Mouse (Mus musculus) heart, embryonic 14.5 days (tissue): ENCODE measurements at regions not wholly inside any gene's neighbourhood (a gene's known extent, or its start where the extent isn't known, plus 50 kb on each side); places are given as distances from the start of the nearest gene placed in this dataset.
A peak's percentile ranks its signal among the peaks of the same experiment; 100 is the strongest.

Experiments
- ATAC-seq: fragments of 200-750 bp; cut with Nextera tagmentation; 2 replicates; pipeline ENCODE4 v1.8.0; 2017; ENCODE audit warnings: low read depth, moderate TSS enrichment; ENCODE audit not compliant: insufficient number of reproducible peaks, insufficient read depth, low FRiP score
- H3K27ac ChIP-seq, 2 experiments: fragments of 200-500 bp in 1 of 2; fragments of 300-500 bp in 1 of 2; sonication (generic) in 1 of 2; replicated peaks in 1 of 2; 2 replicates each; pipeline ENCODE4 v1.5.1; 2012 to 2014; ENCODE audit warnings: low read depth in 2 of 2, low read length in 2 of 2, control low read depth in 1 of 2, mild to moderate bottlenecking in 1 of 2, mixed read lengths in 1 of 2; ENCODE audit not compliant: control insufficient read depth in 1 of 2, insufficient read depth in 1 of 2
- H3K27me3 ChIP-seq: fragments of 300-500 bp; sonication (generic); 2 replicates; pipeline ENCODE4 v1.6.1; 2014; ENCODE audit warnings: mild to moderate bottlenecking, low read length, control low read depth; ENCODE audit not compliant: control insufficient read depth, insufficient read depth
- H3K36me3 ChIP-seq: fragments of 300-500 bp; sonication (generic); 2 replicates; pipeline ENCODE4 v1.6.1; 2014; ENCODE audit warnings: mild to moderate bottlenecking, control low read depth, low read length, mixed read lengths; ENCODE audit not compliant: control insufficient read depth, insufficient read depth
- H3K4me1 ChIP-seq, 2 experiments: fragments of 200-500 bp in 1 of 2; fragments of 300-500 bp in 1 of 2; sonication (generic) in 1 of 2; 2 replicates each; pipeline ENCODE4 v1.6.1; 2012 to 2014; ENCODE audit warnings: low read length in 2 of 2, control low read depth in 1 of 2, mixed read lengths in 1 of 2; ENCODE audit not compliant: control insufficient read depth in 2 of 2, insufficient read depth in 2 of 2
- H3K4me2 ChIP-seq: fragments of 300-500 bp; sonication (generic); 2 replicates; pipeline ENCODE4 v1.6.1; 2014; ENCODE audit warnings: mild to moderate bottlenecking, low read length
- H3K4me3 ChIP-seq, 2 experiments: fragments of 200-500 bp in 1 of 2; fragments of 300-500 bp in 1 of 2; sonication (generic) in 1 of 2; 2 replicates each; pipeline ENCODE4 v1.5.1; 2012 to 2014; ENCODE audit warnings: low read length in 2 of 2, mild to moderate bottlenecking in 2 of 2, control low read depth in 1 of 2, low read depth in 1 of 2, moderate library complexity in 1 of 2; ENCODE audit not compliant: control insufficient read depth in 1 of 2, insufficient read depth in 1 of 2
- H3K9ac ChIP-seq: fragments of 300-500 bp; sonication (generic); 2 replicates; pipeline ENCODE4 v1.6.1; 2014; ENCODE audit warnings: mild to moderate bottlenecking, low read length
- H3K9me3 ChIP-seq: fragments of 300-500 bp; sonication (generic); 2 replicates; pipeline ENCODE4 v1.6.1; 2016; ENCODE audit warnings: low read length, control low read depth; ENCODE audit not compliant: control insufficient read depth
- WGBS: fragments of 180-500 bp; shearing (Covaris S2); extraction: QIAGEN DNeasy Blood & Tissue Kit; methylation state at CpG from one replicate; pipeline ENCODE4 v1.1.7; 2014; 5-methylcytosine and 5-hydroxymethylcytosine counted together

DNA sequence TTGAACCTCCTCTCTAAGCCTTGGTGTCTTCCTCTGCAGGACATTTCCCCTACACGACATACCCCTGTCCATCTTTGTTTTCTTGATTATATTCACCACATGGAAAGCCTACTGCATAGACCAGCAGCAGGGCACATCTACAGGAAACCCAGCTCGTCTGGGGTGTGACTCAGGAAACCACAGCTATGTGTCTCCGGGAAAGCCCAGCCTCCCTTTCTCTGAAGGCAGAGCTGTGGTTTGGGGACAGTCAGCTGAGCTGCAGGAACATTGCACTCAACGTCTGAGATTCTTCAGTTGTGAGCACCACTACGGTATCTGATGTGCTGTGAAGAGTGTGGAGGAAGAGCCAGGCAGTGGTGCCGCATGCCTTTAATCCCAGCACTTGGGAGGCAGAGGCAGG is 286.9 kb downstream of the Foxo1 start:
- no peaks in the 10 kb centered on the region for H3K9me3 ChIP-seq
- H3K4me2 ChIP-seq = no peak overlapping the region
- no peaks in the 10 kb centered on the region for H3K27me3 ChIP-seq
- no peak overlapping the region for H3K9ac ChIP-seq
- 52% methylated on average over 6 of the region's 6 CpGs for WGBS
- no peaks in the 10 kb centered on the region for H3K36me3 ChIP-seq
- H3K4me1 ChIP-seq = no peaks in the 10 kb centered on the region
- H3K27ac ChIP-seq = no peak overlapping the region
- ATAC-seq = no peak
- no peak overlapping the region for H3K4me3 ChIP-seq

DNA sequence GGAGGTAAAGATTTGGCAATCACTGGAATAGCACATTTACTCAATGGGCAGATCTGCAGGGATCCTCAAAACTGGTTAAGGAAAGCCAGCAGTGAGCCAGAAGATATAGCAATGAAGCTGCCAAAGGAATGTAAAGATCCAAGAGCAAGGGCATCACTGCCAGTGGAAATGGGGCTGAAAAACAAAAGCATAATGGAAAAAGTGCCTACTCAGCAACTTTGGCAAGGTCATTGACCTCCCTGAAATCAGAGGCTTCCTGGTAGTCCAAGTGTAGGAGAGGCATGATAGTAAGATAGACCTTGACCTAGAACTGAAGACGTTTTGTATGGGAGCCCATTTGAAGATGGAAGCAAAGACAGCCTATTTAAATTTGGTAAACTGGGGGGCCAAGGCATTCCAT is 286.4 kb downstream of the Foxo1 start:
- no peaks in the 10 kb centered on the region for H3K36me3 ChIP-seq
- no peak for ATAC-seq
- no peaks in the 10 kb centered on the region for H3K9me3 ChIP-seq
- H3K4me3 ChIP-seq = no peak overlapping the region
- no peak overlapping the region for H3K27ac ChIP-seq
- no peak overlapping the region for H3K4me2 ChIP-seq
- no peak overlapping the region for H3K9ac ChIP-seq
- 85% methylated on average over 1 of the region's 1 CpGs for WGBS
- H3K27me3 ChIP-seq = no peaks in the 10 kb centered on the region
- no peaks in the 10 kb centered on the region for H3K4me1 ChIP-seq

DNA sequence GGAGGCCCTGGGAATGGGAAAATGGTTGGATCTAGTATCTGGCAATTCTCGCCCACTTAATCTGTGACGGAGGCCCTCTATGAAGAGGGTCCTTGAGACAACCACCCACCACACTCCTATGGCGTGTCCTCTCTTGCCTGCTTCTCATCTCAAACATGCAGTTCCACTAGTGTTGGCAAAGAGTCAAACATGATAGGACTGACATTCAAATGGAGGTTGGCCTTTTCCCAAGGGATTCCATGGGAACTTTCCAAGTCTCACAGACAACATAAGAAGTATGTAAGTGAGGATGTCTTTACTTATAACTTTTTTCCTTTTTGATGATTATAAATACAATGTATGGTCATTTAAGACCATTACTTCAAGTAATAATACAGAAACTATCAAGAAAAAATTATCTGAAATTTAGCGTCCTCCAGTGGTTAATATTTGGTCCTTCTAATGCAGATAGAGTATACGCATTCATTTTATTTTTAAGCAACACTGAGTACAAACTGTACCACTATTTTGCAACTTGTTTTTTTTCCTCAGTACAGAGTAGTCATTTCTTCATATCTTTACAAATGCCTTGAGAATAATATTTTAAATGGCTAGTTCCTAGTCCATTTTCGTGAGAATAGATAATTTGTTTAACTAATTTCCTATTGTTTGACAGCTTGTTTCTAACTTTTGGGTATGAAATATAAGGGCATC is 280.2 kb downstream of the Foxo1 start:
- H3K36me3 ChIP-seq = no peaks in the 10 kb centered on the region
- H3K27ac ChIP-seq = no peak overlapping the region
- no peak overlapping the region for H3K9ac ChIP-seq
- 50% methylated on average over 6 of the region's 6 CpGs for WGBS
- H3K4me3 ChIP-seq = no peak overlapping the region
- no peaks in the 10 kb centered on the region for H3K9me3 ChIP-seq
- H3K4me2 ChIP-seq = no peak overlapping the region
- H3K4me1 ChIP-seq = peaks cover 2 to 7% of the 10 kb centered on the region in 2 experiments; a peak in 1 of 4 replicates
- peaks cover 10% of the 10 kb centered on the region for H3K27me3 ChIP-seq
- ATAC-seq = no peak

DNA sequence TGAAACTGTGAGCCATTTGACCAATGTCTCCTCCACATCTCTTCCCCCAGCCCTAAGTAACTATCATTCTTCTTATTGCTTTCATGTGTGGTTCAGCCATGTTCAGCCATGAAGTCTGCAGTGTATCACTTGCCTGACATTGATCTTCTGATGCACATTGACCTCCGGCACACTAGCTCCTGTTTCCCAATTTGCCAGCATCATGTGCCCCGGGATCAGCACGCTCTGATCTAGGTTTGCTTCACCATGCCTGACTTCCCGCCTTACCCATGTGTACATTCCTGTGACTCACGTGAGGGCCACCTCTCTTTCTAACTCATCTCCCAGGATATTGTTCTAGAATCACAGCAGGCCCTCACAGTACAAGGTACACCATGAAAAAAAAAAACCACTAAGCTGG is 277.9 kb downstream of the Foxo1 start:
- 87% methylated on average over 5 of the region's 5 CpGs for WGBS
- H3K36me3 ChIP-seq = no peaks in the 10 kb centered on the region
- H3K4me2 ChIP-seq = no peak overlapping the region
- no peak for ATAC-seq
- no peaks in the 10 kb centered on the region for H3K9me3 ChIP-seq
- H3K4me1 ChIP-seq = peaks cover 2 to 9% of the 10 kb centered on the region in 2 experiments; a peak in 3 of 4 replicates
- no peak overlapping the region for H3K9ac ChIP-seq
- no peak overlapping the region for H3K27ac ChIP-seq
- peaks cover 10% of the 10 kb centered on the region for H3K27me3 ChIP-seq
- H3K4me3 ChIP-seq = no peak overlapping the region

DNA sequence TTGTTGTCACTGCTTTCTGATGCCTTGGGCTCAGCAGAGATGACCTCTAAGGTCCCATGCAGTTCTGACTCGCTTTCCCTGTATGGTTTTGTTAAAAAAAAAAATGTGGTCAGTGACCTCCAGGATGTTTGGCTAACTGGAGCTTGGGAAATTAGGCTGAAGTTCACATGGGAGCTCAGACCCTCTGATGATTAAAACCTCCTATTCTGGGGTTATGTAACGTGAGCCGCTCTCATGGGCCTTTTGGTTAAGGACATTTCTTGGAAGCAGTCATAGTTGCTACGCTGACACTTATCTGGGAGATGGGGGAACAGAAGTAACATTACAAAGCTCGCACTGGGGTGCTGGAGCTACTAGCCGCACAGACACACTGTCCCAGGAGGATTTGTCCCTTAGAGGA is 274.9 kb downstream of the Foxo1 start:
- ATAC-seq = no peak
- H3K4me1 ChIP-seq = peaks cover 6 to 18% of the 10 kb centered on the region in 2 experiments; a peak in 3 of 4 replicates
- H3K27me3 ChIP-seq = peaks cover 10% of the 10 kb centered on the region
- no peaks in the 10 kb centered on the region for H3K9me3 ChIP-seq
- no peak overlapping the region for H3K4me2 ChIP-seq
- H3K4me3 ChIP-seq = no peak overlapping the region
- H3K9ac ChIP-seq = no peak overlapping the region
- H3K27ac ChIP-seq = no peak overlapping the region
- no peaks in the 10 kb centered on the region for H3K36me3 ChIP-seq
- 74% methylated on average over 6 of the region's 6 CpGs for WGBS

DNA sequence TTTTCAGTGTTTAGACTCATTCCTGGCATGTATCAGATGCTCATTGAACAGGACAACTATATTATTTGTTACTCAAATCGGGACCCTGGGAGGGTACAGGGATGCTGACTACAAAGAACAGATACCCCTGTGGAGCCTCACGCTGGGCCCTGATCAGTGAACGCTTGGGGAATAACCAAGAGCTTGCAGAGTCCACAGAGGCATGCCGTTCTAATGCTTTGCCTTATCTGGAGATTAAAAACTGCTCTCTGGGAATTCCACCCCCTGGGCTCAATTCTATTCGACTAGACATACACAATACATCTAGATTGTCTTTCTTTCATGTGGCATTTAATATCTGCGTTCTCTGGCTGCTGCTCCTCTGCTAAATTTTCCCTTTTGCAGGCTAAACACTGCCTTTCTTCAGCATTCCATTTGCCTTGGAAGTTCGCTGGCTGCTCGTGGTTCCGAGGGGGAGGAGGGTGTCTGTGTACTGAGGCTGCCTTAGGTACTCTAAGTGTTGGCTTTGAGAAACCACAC is 272.8 kb downstream of the Foxo1 start:
- Histone ChIP-seq H3K9me3 (no peaks in the 10 kb centered on the region), H3K36me3 (no peaks in the 10 kb centered on the region), H3K9ac (no peak overlapping the region), H3K27me3 (peaks cover 2% of the 10 kb centered on the region), H3K4me2 (0 out of 2 replicates have a peak overlapping the region, but pooled peaks have one; percentile 18), H3K4me1 (peaks cover 6 to 13% of the 10 kb centered on the region in 2 experiments; a peak in 3 of 4 replicates), H3K27ac (no peak overlapping the region), H3K4me3 (no peak overlapping the region)
- 22% methylated on average over 9 of the region's 9 CpGs for WGBS
- ATAC-seq = no peak

DNA sequence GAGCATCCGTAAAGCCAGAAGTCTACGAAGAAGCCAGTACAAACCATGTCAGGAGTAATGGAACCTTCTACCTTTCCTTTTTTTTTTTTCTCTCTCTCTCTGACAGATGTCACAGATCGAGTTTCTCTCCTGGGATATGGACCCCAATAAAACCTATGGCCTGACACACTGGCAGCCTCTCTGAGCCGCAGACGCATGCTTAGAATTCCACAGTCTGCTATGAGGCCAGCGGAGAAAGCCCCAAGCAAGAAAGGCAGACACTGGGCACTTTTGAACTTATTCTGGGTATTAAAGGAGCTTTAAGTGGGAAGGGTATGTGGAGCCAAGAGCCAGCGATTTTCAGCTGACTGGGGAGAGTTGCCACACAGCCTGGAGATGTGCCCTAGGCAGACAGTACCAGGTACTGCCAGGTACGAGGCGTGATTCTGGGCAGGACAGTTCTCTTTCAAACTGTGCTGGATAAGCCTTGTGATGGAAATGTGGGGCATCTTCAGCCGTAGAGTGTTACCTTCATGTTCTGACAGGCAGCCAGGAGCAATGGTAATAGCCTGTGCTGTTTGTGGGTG is 271.8 kb downstream of the Foxo1 start:
- no peak overlapping the region for H3K4me2 ChIP-seq

More for the DNA sequence above, 271.8 kb downstream of the Foxo1 start:
- Histone ChIP-seq H3K27me3 (no peaks in the 10 kb centered on the region; the same call in 1 of the 2 replicates), H3K27ac (no peak overlapping the region), H3K4me1 (peaks cover 6 to 13% of the 10 kb centered on the region in 2 experiments; a peak in 3 of 4 replicates), H3K9ac (no peak overlapping the region), H3K36me3 (no peaks in the 10 kb centered on the region), H3K9me3 (no peaks in the 10 kb centered on the region), H3K4me3 (no peak overlapping the region)
- 37% methylated on average over 10 of the region's 10 CpGs for WGBS
- no peak for ATAC-seq
